Mouse (Mus musculus): ENCODE measurements around the gene Disp1. TPM values are rescaled to one million over a fixed set of nuclear protein-coding genes. Genes with fewer than 3 reads are reported as not detected.

Disp1 gene
- total and polyA plus RNA-seq, 3 experiments, result 12.9 to 17.6 (median 13.9) TPM

DNA sequence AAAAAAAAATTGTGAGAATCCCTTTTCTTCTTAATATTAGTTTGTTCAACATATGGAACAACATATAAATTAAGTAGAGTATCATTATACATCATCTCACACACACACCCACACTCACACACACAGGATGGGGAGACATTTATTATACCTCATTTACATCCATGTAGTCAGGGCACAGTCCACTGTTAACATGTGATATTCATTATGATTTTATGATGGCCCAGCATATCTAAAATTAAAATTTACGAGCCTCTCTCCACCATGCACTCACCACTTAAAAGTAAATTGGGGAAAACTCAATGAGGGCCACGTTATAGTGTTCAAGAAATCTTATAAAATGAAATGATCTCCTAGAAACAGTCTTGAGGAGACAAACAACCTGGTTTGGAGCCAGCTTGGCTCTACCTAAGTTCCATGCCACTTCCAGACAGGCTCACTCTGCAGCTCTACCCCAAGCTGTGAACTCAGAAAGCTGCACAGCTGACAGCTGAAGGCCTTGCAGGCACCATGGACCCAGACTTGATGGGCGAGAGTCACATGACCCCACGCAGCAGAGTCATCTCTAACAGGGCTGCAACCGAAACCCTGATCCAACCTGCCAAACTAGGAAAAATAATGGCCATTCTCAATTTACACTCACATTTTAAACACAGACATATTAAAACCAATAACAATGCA, 57.7 kb downstream of the Disp1 start:
- no peak for DNase-seq

DNA sequence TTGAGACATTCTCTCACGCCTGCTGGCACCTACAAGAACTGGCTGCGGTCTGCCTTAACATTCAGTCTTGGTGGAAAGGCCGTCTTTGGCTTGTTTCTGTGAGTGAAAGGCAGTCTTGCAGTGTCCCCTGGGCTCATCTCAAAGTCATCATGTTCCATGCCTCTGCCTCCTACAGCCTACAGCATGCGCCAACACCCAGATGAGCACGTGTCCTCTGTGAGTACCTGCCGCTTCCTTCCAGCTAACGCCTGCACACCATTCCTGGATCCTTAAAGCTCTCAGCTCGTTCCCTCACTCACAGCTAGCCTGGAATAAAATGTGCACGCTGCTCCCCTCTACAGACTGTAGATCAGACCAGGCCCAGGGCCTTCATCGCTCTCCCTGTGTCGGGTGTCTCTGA, 60.3 kb downstream of the Disp1 start:
- no peak for DNase-seq

DNA sequence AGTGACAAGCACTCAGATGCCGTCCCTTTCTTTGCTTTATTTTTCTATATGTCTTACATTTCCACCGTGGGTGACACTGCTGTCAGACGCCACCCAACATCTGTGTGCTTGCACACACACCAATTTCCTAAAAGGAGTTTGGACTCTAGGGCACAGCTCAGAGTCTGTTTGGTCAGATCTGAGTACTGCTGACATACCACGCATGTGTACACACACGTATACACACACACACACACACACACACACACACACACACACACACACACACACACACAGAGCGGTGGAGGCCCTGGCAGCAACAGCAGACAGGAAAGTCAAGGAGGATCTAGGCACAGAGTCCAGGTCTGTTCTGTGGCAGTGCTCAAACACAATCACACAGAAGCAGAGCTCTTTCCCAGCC, 61.1 kb downstream of the Disp1 start:
- DNase-seq, result no peak

DNA sequence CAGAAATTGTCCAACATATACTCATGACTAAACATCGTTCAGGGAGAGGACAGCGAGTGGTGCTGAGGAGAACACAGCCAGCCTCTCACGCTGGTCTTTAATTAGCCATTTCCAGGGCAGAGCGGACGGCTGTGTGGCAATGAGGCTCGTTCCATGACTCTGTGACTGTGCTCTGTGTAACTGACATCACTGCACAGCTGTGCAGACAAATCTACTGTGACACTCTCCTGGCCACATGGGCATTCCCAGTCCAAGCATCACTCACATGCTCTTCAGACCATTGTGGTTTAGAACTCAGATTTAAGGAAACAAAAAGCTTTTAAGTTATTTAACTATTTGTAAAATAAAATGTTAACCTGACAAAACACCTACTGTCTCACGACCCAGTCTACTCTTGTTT, 62.1 kb downstream of the Disp1 start:
- no peak for DNase-seq

DNA sequence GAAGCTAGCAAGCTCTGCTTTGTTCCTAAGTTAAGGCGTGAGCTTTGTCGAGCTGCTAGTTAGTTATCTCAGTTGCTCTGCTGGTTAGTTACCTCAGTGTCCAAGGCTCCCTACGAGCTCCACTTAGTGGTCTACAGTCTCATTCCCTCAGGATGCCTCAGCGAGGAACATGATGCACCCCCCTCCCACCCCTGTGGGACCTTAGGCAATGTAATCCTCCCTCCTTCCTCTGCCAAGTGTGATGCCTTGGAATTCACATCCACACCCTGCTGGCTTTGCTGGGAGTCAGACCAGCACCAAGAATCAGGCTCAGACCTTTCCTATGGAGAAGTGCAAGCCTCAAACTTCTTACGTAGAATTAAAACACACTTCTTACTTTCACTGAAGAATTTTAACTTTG, 65.7 kb downstream of the Disp1 start:
- DNase-seq, result no peak

DNA sequence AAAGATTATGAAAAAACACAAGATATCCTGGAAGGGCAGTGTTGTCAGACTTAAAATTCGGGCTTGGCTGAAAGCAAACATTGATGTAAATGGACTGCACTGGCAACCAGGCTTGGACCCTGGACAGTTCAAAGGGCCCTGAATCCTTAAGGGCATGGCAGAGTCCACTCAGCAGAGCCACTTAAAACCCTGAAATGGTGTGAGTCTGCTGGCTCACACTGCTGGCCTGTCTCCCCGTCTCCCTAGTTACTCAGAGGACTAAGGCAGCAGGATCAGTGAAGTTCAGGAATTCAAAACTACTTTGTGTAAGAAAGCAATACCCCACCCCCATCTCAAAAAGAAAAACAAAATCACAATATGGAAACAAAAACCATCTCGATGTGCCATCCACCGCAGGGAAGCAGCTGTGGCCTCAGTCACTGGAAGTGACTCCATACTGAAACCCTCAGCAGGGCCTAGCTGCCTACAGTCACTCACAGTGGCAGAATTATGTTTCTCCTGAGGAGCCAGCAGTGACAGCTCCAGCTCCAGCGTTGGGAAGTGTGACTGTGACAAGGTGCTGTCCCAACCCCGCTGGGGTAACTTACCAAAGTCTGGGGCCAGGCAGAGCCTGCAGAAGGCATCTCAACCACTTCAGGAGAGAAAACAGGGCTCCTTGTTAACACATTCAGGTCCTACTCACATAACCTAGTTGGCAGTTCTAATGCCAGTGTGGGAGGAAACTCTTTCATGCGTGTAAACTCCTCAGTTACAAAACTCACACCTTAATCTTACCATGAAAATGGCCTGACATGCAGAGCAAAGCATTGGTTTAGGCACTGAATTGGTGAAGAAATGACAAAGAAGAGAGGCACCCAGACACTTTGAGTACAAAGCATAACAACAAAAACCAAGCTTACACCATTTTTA, 66.8 kb downstream of the Disp1 start:
- peak; percentile 21 for DNase-seq

DNA sequence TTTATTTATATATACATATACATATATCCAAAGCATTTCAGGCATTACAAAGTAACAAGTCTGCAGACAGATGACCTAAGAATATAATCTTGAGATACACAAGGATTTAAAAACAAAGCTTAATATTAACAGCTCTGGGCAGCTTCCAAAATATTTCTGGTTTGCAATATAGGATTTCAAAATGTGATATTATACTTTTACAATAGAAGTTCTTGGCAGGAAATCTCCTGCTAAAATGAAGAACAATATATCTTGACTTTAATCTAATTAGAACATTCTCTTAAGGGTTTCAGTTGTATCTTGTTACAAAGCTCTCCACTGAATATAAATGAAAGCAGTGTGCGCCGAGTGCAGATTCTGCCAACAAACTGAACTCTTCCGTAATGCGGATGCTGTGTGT, 68.0 kb downstream of the Disp1 start:
- DNase-seq, result no peak

DNA sequence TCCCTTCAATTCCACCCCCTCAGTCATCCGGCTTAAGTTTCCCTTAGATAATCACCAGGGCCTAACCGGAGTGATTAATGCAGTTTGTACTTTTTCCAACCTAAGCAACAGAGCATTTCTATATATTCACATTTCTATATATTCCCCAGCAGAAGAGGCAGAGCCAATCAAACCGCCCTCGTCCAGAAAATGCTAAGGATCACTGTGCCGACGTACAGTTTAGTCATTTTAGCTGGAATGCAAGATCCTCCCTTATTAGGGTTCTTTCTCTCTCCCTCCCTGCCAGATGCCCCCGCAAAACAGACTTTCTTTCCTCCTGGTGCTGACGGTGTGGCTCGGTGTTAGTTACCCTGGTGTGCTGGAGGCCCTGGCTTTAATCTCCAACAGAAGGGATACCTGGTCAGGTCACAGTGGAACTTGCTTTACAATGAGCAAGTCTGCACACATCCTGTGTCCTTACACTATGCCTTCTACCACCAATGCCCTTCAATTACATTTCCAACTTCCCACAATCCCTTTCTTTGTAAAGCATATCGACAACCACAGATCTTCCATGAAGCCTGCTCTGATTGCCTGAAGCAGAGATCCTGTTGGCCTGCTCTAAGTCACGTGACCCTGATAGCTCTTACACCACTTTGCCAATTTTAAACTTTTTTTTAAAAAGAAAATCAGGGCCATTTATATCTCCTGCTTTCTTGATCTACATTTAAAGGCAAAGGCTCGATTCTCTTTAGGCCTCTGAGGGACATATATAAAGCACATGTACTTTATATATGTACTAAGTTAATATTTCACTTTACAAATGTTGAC, 69.6 kb downstream of the Disp1 start:
- DNase-seq, result no peak

DNA sequence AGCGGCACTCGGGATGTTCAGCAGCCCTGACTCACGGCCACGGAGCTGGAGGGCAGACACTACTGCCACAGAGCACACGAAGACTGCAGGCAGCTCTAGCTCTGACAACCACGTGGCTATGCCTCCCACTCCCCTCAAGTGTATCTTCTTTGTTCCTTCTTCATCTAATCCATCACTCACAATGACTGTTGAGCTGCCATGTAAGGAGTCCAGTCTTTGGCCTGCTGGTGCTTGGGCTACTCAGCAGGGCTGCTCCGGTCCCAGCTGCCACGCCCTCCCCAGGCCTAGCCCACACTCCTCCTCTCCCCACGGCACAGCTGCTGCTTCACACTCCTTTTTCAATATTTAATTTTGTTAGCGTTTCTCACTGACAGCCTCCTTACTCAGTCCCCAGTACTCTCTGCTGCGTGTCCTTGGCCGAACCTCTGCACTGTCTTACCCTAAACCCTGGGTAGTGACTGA, 70.9 kb downstream of the Disp1 start:
- DNase-seq, result no peak

DNA sequence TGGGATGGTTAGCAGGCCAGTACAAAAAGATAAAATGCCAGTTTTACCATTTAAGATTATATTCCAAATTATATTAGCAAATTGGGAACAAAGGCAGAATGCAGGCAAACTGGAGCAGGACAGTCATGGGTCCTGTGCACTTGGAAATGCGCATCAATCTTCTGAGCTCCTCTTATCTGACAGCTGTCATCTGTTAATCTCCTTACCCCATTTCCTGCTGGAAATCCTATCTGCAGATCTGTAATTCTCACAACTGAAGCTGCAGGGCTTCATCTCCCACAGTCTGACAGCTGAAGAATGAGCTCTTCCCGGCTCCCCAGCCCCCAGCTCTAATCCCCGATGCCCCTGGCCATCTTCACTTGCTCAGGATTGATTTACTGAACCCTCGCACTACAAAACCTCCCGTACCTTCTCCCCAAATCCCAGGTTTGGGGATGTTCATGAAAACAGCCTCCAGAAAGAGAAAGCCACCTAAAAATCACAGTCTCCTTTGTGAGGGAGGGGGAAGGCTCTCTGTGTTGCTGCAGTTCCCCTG, 71.7 kb downstream of the Disp1 start:
- DNase-seq, result no peak

DNA sequence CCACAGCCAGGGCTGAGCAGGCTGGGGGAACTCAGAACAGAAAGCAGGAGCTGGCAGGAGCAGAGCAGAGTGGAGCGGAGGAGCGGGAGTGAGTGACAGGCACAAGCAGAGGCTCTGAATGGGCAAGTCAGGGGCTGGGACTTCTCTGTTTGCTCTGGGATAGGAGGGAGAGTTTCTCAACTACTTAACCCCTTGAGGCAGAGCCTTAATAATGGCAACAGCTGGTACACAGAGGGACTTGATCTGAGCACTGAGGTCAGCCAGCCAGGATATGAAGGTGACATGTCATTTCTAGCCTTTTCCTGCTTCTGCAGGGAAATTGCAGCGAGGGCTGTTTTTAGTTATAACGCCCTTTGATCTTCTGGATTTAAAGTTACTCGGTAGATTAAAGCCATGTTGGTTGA, 73.9 kb downstream of the Disp1 start:
- peak; percentile 54 for DNase-seq

DNA sequence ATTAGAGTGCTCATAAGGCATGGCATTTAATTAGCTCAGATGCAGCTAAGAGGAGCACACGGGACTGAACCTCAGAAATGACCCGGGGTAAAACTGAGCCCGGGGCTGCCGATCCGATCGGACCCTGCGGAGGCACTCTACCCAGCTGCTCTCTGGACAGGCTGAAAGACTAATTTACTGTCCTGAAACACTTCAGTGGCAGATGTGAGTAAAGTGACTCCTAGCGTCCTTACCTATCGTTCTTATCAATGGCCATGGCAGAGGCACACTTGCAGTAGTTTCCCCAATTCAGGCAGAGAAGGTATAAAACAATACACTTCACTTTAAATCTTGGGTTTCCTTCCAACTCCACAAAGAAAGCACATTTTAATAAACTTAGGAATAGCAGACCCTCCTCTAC, 74.5 kb downstream of the Disp1 start:
- DNase-seq, result no peak

DNA sequence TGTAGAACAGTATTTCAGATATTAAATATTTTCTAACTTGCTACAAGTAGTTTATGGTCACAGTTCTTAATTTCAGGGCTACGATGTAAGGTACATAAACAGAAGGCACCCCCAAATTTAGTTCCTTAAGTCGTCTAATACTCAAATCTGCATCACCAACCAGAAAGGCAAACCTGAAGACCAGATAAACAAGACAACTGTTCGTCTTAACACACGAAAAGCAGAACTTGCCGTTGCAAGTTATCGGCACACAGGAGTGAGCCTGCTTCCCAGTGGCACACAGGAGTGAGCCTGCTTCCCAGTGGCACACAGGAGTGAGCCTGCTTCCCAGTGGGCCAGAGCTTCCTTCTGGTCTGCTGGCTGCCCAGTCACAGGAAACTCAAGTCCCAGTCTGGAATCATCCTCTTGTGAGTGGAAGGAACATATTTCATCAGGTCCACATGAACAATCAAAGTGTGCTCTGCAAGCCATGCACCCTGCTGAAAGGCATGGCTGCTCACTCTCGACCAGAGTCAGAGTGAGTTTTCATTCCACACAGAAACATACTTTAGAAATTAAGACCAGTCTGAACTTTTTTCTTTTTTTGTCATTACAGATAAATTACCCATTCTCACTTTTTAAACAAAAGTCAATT, 75.1 kb downstream of the Disp1 start:
- no peak for DNase-seq

DNA sequence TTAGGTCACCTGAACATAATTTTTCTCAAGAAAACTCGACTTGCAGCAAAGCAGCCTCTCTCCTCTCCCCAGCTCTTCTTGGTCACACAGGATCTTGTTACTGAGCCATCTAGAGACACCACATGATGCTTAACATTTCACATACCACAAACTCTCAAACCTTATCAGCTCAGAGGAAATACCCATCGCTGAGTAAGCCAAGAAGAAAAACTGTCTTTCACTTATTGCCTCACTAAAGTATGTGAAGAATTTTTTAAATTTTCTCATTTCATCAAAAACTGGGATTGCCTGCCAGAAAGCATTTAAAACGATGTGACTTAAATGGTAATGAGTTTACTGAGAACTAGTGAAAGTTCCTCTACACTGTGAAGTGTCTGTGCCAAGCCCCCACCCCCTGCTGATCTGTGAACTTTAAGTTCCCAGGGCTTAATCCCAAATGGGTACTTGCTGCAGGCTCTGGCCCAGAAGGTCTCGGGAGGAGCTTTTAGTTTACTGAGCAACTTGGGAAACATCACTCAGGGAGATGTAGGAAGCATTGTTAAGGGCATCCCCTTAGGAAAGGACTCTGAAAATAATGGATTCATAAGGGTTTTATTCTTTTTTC, 76.6 kb downstream of the Disp1 start:
- no peak for DNase-seq

DNA sequence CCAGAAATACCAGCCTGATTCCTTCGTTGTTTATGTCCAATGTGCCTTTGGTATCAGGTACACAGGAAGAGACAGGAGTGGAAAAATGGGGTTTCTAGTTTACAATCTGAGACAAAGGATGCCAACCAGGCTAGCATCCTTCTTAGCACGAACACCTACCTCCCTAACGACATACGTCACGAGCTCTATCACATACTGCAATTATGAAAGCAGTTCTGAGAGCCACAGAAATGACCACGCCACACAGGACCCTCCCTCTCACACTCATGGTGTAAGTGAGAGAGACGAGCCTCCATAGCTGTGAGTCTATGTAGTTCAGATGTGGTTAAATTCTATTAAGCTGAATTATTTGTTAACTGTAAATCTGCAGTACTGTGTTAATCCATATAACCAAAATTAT, 78.1 kb downstream of the Disp1 start:
- DNase-seq, result no peak

DNA sequence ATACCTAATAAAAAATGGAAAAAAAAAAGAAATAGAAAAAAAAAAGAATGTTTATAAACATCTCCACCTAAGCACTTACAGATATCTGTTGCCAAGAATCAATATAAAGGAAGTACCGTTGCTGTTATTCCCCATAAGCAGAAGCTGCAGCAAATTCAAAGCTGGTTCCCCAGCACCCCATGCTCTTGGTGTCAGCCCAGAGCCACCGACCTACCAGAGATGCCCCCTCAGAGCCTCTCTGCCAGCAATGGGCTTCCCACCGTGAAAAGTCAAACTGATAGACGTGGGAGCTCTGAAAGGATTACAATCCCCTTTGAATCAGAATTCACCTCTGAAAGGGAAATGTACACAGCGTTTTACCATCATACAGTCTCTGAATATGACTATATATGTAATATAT, 78.8 kb downstream of the Disp1 start:
- DNase-seq, result no peak

DNA sequence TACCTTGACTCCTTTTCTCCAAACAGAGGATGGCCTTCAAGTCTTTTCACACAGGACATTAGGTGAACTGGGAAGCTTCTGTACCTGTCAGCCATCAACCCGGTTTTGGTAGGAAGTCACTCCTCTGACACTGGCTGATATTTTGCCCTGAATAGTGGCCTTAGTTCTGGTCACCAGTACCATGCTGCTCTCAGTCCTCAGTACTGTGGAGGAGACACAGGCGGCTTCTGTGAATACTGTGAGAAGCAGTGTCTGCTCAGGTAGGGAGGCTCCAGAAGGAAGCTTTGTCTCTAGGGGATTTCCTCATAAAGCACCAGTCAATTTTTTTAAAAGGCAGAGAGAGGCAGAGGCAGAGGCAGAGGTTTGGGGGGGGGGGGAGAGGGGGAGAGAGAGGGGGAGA, 80.0 kb downstream of the Disp1 start:
- no peak for DNase-seq

DNA sequence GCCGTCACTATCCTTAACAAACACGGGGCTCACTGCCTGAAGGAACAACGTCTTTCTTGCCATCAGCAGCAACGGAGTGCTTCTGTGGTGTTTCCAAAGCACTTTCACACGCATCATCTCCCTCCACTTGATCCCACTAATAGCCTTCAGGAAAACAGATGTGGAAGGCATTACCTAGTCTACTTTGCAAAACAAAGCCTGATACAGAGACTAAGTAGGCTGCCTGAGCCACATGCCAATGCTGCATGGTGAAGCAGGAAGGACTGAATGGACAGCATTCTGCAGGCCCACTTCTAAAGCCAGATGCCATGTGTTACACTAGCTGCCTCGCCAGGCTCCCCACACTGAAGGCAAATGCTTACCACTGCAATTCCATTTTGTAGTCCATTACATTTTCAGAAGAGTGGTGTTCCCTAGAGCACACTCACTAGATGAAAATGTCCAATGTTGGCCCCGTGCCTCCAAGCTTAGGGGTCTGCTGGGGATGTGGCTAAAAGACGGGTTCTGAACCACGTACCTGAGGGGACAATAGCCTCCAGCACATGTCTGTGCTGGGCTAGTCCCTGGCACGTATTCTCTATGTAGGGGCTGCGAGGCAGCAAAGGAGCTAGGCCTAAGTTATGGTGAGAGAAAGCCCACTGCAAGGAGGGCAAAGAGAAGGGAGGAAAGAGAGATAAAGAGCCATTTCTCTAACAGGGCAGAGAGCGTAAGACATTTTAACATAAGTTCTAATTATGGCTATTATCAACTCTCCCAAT, 80.6 kb downstream of the Disp1 start:
- no peak for DNase-seq

DNA sequence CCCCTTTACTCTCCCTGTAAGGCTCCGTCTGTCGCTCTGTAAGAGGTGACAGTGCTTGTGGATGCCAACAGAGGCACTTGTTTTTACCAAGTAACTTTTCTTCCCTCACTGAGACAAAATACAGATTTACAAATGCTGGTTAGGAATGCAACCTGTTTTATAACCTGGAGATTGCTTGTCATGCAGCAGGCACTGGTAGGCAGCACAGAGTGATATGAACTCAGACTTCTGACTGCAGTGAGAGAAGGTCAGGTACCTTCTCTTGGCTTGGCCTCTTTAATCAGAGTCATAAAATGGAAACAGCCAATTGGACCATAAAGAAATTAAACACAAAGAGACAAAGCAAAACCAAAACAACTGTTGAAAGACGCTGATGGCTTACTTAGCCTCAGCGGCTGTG, 83.2 kb downstream of the Disp1 start:
- DNase-seq, result no peak

DNA sequence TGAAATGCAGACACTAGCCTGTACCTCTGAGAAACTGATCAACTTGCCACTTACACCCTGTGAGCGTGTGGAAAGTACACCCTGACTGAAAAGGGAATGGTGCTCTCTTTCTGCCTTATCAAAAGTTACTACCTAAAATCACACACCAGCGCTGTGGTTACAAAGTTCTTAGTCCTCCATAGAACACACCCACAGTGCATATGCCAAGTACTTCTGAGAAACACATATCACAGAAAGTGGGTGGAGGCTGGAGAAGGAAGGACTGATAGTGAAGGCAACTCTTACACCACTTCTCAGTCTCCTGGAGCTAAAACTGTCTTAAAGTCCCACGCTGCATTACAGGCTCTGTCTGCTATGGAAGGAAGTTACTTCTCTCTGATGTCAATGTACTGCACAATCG, 86.9 kb downstream of the Disp1 start:
- no peak for DNase-seq

DNA sequence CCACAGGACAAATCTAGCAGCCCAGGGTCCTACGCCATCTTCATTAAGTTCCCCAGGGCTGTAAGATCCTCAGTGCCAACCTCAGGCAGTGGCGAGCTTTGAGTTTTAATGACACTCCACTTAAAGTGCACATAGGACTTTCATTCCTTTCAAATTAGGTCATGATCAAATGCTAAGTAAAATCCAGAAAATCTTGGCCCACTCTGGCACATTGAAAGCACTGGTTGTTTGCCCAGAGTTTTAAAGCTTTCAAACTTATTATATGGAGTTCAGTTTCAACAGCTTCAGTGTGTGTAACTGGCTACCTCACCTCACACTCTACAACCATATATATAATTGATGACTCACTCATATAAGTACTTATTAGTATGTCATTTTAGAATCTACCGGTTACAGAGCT, 87.9 kb downstream of the Disp1 start:
- no peak for DNase-seq
